Mouse (Mus musculus): ENCODE measurements around the gene Acot5. TPM values are rescaled to one million over a fixed set of nuclear protein-coding genes. Genes with fewer than 3 reads are reported as not detected.
"Not testable (repeated sequence)": the region's sequence is repeated elsewhere in the genome, so short reads cannot be mapped to it uniquely, and the experiment has no call there.

Gene Acot5
- polyA plus RNA-seq, 1 experiment, result not detected

DNA sequence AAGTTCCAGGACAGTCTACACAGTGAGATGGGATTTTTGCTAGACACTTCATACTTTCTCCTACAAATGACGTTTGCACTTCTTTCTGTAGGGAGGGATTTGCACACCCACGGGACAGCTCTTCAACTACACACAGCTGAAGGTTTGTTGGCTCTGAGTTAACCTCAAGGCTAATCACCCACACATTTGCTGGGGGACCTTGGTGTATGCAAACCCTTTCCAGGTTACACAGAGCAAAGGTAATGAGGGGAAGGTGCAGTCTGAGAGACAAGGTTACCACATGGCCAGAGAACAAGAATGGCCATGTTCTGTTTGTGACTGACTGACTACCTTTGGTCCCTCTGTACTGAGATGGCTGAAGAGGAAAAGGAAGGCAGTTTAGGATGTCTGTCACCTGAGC, 14.7 kb downstream of the Acot5 start:
- Histone ChIP-seq H3K27me3 (ENCODE audit: control insufficient read depth, insufficient read depth, low read length) (no peaks in the 10 kb centered on the region), H3K4me3 (ENCODE audit: low read depth, low read length) (no peak overlapping the region), H3K27ac (ENCODE audit: insufficient read depth, low read depth, low read length) (no peak overlapping the region), H3K36me3 (ENCODE audit: control insufficient read depth, insufficient read depth, low read length) (no peaks in the 10 kb centered on the region), H3K4me1 (ENCODE audit: control insufficient read depth, insufficient read depth, insufficient read length, low read length) (peaks cover 3% of the 10 kb centered on the region; the same call in 1 of the 2 replicates)
- TF ChIP-seq POLR2A (IDR thresholded peaks at IDR 0.05; ENCODE audit: low read depth, low read length) (no peak), CTCF (IDR thresholded peaks at IDR 0.05; ENCODE audit: extremely low read depth, insufficient read length, insufficient replicate concordance, low read depth, low read length) (no peak)
- WGBS, result 61% methylated on average over 2 of the region's 2 CpGs

DNA sequence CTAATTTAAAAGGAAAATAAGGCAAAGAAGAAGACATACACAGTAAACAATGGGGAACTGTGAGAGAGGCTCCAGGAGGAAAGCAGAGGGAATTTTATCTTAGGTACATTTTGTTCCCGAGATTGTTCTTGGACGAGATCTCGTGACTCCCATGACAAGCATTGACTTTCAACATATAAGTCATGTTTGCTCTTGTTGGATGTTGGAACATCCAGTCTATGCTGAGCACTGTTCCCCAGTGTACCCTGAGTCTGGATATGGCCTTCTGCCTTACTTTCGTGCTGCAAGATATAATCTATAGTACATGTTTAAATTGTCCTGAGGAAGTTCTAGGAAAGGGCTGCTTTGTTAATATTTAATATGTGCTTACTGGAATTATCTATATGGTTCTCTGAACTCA, 15.5 kb downstream of the Acot5 start:
- no peak overlapping the region for H3K27ac ChIP-seq (ENCODE audit: insufficient read depth, low read depth, low read length)

DNA sequence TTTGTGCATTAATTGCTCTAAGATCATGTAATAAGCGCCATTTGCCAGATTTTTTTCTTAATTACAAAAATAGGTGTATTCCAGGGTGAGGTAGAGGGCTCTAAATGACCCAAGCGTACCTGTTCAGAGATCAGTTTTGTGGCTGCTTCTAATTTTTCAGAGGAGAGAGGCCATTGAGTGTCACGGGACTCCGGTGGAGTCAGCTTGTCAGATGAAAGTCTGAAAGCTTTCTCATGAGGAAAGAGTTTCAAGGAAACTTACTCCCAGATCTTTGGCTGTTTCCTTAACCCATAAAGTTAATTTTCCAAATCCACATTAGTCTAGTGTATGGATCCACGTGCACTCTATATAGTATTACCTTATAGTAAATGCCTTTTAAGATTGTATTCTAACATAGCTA, 25.5 kb downstream of the Acot5 start:
- 91% methylated on average over 5 of the region's 5 CpGs for WGBS

More for the DNA sequence above, 15.5 kb downstream of the Acot5 start:
- TF ChIP-seq CTCF (IDR thresholded peaks at IDR 0.05; ENCODE audit: extremely low read depth, insufficient read length, insufficient replicate concordance, low read depth, low read length) (no peak), POLR2A (IDR thresholded peaks at IDR 0.05; ENCODE audit: low read depth, low read length) (no peak)
- Histone ChIP-seq H3K36me3 (ENCODE audit: control insufficient read depth, insufficient read depth, low read length) (no peaks in the 10 kb centered on the region), H3K4me3 (ENCODE audit: low read depth, low read length) (no peak overlapping the region), H3K4me1 (ENCODE audit: control insufficient read depth, insufficient read depth, insufficient read length, low read length) (peaks cover 3% of the 10 kb centered on the region; the same call in 1 of the 2 replicates), H3K27me3 (ENCODE audit: control insufficient read depth, insufficient read depth, low read length) (no peaks in the 10 kb centered on the region)
- WGBS, result 36% methylated on average over 4 of the region's 4 CpGs

DNA sequence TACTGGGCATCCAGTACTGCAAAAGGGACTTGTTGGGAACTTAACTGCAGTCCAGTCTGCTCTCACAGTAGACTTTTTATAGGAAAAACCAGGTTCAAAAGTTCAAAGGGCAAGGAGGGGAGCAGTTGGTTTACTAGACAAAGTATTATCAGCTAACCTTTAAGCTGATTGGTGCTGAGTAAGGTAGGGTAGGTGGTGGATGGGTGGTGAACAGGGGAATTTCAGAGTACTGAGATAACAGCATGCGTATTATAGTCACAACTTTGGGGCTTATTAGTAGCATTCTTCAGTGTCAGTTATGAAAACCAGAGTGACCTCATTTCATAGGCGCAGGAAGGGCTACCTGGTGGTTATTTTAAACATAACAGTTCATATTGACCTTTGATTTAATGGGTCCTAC, 30.5 kb downstream of the Acot5 start:
- H3K27ac ChIP-seq (ENCODE audit: insufficient read depth, low read depth, low read length), result no peak overlapping the region
- TF ChIP-seq CTCF (IDR thresholded peaks at IDR 0.05; ENCODE audit: extremely low read depth, insufficient read length, insufficient replicate concordance, low read depth, low read length) (no peak), POLR2A (IDR thresholded peaks at IDR 0.05; ENCODE audit: low read depth, low read length) (no peak)
- peaks cover 2% of the 10 kb centered on the region; the same call in 1 of the 2 replicates for H3K4me1 ChIP-seq (ENCODE audit: control insufficient read depth, insufficient read depth, insufficient read length, low read length)
- H3K27me3 ChIP-seq (ENCODE audit: control insufficient read depth, insufficient read depth, low read length), result no peaks in the 10 kb centered on the region
- no peak overlapping the region for H3K4me3 ChIP-seq (ENCODE audit: low read depth, low read length)
- WGBS, result 69% methylated on average over 2 of the region's 2 CpGs
- H3K36me3 ChIP-seq (ENCODE audit: control insufficient read depth, insufficient read depth, low read length), result no peaks in the 10 kb centered on the region

More for the DNA sequence above, 25.5 kb downstream of the Acot5 start:
- not testable (repeated sequence) for H3K4me3 ChIP-seq (ENCODE audit: low read depth, low read length); H3K36me3 ChIP-seq (ENCODE audit: control insufficient read depth, insufficient read depth, low read length); H3K4me1 ChIP-seq (ENCODE audit: control insufficient read depth, insufficient read depth, insufficient read length, low read length); H3K27ac ChIP-seq (ENCODE audit: insufficient read depth, low read depth, low read length); H3K27me3 ChIP-seq (ENCODE audit: control insufficient read depth, insufficient read depth, low read length)

DNA sequence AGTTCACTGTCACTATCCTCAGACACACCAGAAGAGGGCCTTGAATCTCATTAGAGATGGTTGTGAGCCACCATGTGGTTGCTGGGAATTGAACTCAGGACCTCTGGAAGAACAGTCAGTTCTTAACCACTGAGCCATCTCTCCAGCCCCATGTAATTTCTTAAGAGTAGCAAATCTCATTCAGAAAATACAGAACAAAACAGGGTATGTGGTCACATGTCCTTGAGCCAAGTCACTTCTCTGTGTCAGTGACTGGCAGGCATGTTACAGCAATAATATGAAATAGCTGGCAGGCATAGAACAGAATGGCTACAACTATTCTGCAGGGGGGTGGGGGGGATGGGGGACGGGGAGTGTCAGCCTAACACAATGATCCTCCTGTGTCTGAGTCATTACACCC, 30.9 kb downstream of the Acot5 start:
- Histone ChIP-seq H3K36me3 (ENCODE audit: control insufficient read depth, insufficient read depth, low read length) (no peaks in the 10 kb centered on the region), H3K4me3 (ENCODE audit: low read depth, low read length) (no peak overlapping the region), H3K4me1 (ENCODE audit: control insufficient read depth, insufficient read depth, insufficient read length, low read length) (peaks cover 2% of the 10 kb centered on the region; the same call in 1 of the 2 replicates), H3K27ac (ENCODE audit: insufficient read depth, low read depth, low read length) (no peak overlapping the region), H3K27me3 (ENCODE audit: control insufficient read depth, insufficient read depth, low read length) (no peaks in the 10 kb centered on the region)
- WGBS, result 38% methylated on average over 1 of the region's 1 CpGs
- TF ChIP-seq CTCF (IDR thresholded peaks at IDR 0.05; ENCODE audit: extremely low read depth, insufficient read length, insufficient replicate concordance, low read depth, low read length) (no peak), POLR2A (IDR thresholded peaks at IDR 0.05; ENCODE audit: low read depth, low read length) (no peak)

DNA sequence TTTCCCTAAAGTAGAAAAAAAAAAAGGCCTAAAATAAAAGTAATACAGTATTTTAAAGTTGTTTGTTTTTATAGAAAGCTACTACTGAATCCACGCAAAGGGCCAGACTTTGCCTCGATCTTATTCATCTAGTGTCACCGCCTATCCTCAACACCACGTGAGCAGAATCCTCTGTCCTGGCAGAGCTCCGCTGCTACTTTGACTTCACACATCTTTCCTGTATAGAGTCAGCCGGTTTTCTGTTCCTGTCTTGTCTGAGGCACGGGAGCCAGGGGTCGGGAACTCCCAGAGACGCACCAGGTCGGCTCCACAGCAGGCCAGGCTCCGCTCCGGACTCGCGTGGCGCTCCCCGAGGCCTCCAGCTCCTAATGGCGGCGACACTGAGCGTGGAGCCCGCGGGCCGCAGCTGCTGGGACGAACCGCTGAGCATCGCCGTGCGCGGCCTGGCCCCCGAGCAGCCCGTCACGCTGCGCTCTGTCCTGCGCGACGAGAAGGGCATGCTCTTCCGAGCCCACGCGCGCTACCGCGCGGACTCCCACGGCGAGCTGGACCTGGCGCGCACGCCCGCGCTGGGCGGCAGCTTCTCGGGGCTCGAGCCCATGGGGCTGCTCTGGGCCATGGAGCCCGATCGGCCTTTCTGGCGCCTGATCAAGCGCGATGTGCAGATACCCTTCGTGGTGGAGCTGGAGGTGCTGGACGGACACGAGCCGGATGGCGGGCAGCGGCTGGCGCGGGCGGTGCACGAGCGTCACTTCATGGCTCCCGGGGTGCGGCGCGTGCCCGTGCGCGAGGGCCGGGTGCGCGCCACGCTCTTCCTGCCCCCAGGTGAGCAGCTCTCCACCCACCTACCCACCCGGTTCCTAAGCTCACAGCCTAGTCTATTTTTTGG, 31.7 kb downstream of the Acot5 start, which contains the start of gene Acot6:
Gene Acot6 (plus strand): TSS at position 51 of the 889 bp plus-strand sequence.
- not testable (repeated sequence) for H3K27me3 ChIP-seq (ENCODE audit: control insufficient read depth, insufficient read depth, low read length); H3K27ac ChIP-seq (ENCODE audit: insufficient read depth, low read depth, low read length); H3K4me1 ChIP-seq (ENCODE audit: control insufficient read depth, insufficient read depth, insufficient read length, low read length); H3K36me3 ChIP-seq (ENCODE audit: control insufficient read depth, insufficient read depth, low read length)
- WGBS, result under 1% methylated on average over 80 of the region's 80 CpGs
- peak within 1 kb of the TSS; percentile 78 for H3K4me3 ChIP-seq (ENCODE audit: low read depth, low read length)

DNA sequence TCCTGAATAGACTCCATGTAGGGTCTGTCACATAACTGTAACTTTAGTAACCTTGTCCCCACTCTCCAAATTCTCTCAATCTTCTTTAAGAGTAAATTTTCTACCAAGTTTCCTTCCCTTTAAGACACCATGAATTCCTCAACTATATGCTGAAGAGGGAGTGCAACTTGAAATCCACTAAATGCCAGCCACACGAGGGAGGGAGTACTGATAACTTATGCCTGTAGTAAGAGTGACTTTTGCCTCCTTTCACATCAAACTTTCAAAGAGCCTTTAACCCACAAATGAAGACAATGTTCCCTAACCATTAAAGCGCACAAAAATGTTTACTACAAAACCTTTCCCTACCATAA, 32.3 kb downstream of the Acot5 start:
- 47% methylated on average over 2 of the region's 2 CpGs for WGBS
- TF ChIP-seq CTCF (IDR thresholded peaks at IDR 0.05; ENCODE audit: extremely low read depth, insufficient read length, insufficient replicate concordance, low read depth, low read length) (no peak), POLR2A (IDR thresholded peaks at IDR 0.05; ENCODE audit: low read depth, low read length) (no peak)

More for the DNA sequence above, 32.3 kb downstream of the Acot5 start:
- Histone ChIP-seq H3K4me3 (ENCODE audit: low read depth, low read length) (peak overlapping the region; percentile 78), H3K4me1 (ENCODE audit: control insufficient read depth, insufficient read depth, insufficient read length, low read length) (peaks cover 2% of the 10 kb centered on the region; the same call in 1 of the 2 replicates), H3K27ac (ENCODE audit: insufficient read depth, low read depth, low read length) (no peak overlapping the region), H3K27me3 (ENCODE audit: control insufficient read depth, insufficient read depth, low read length) (no peaks in the 10 kb centered on the region), H3K36me3 (ENCODE audit: control insufficient read depth, insufficient read depth, low read length) (no peaks in the 10 kb centered on the region)
